Mouse (Mus musculus) limb, embryonic 15.5 days (tissue): ENCODE measurements around the gene Cntrob. TPM values are rescaled to one million over a fixed set of nuclear protein-coding genes. Genes with fewer than 3 reads are reported as not detected.

Source experiments
- ATAC-seq: fragments of 200-750 bp; cut with Nextera tagmentation; 2 replicates; pipeline ENCODE4 v1.8.0; 2017; ENCODE audit warnings: low read depth, moderate TSS enrichment; ENCODE audit not compliant: insufficient number of reproducible peaks, low FRiP score, low TSS enrichment
- H3K27ac ChIP-seq: fragments of 300-500 bp; sonication (generic); 2 replicates; pipeline ENCODE4 v1.5.1; 2015; ENCODE audit warnings: moderate library complexity, mild to moderate bottlenecking, inconsistent platforms
- H3K27me3 ChIP-seq: fragments of 300-500 bp; sonication (generic); 2 replicates; pipeline ENCODE4 v1.6.1; 2015; ENCODE audit warnings: inconsistent platforms
- H3K36me3 ChIP-seq: fragments of 300-500 bp; sonication (generic); 2 replicates; pipeline ENCODE4 v1.6.1; 2015; ENCODE audit warnings: inconsistent platforms
- H3K4me1 ChIP-seq: fragments of 300-500 bp; sonication (generic); 2 replicates; pipeline ENCODE4 v1.6.1; 2015; ENCODE audit warnings: inconsistent platforms
- H3K4me2 ChIP-seq: fragments of 300-500 bp; sonication (generic); 2 replicates; pipeline ENCODE4 v1.6.1; 2015; ENCODE audit warnings: mild to moderate bottlenecking, inconsistent platforms
- H3K4me3 ChIP-seq: fragments of 300-500 bp; sonication (generic); 2 replicates; pipeline ENCODE4 v1.5.1; 2015; ENCODE audit warnings: mild to moderate bottlenecking, inconsistent platforms
- H3K9ac ChIP-seq: fragments of 300-500 bp; sonication (generic); 2 replicates; pipeline ENCODE4 v1.6.1; 2015; ENCODE audit warnings: inconsistent platforms
- H3K9me3 ChIP-seq: fragments of 300-500 bp; sonication (generic); 2 replicates; pipeline ENCODE4 v1.6.1; 2016; ENCODE audit warnings: inconsistent platforms
- WGBS: fragments of 180-500 bp; shearing (Covaris S2); methylation state at CpG from one replicate; pipeline ENCODE4 v1.1.7; 2015; 5-methylcytosine and 5-hydroxymethylcytosine counted together
- polyA plus RNA-seq: library from polyadenylated mRNA; unstranded; fragments of >200 nt; fragmentation: Nextera tagmentation; extraction: Ambion mirVana; gene quantifications from 2 replicates; pipeline ENCODE4 v1.2.1, GENCODE M21; 2015

Gene Cntrob
- polyA plus RNA-seq, 1 experiment from 2014 or later = 20.6 TPM

GRCm38 (mm10) chr11:69366855-69367615, 43.5 kb upstream of the Cntrob start:
- H3K4me3 ChIP-seq = peak overlapping the region; percentile 81
- peak overlapping the region; percentile 98 for H3K9ac ChIP-seq
- H3K9me3 ChIP-seq = no peaks in the 10 kb centered on the region
- WGBS = under 1% methylated on average over 22 of the region's 22 CpGs
- no peak for ATAC-seq
- H3K36me3 ChIP-seq = peaks cover 23% of the 10 kb centered on the region
- H3K27me3 ChIP-seq = no peaks in the 10 kb centered on the region
- peak overlapping the region; percentile 87 for H3K4me2 ChIP-seq
- peaks cover 66% of the 10 kb centered on the region for H3K4me1 ChIP-seq
- peak overlapping the region; percentile 99 for H3K27ac ChIP-seq

GRCm38 (mm10) chr11:69366157-69366854, 42.7 kb upstream of the Cntrob start:
- H3K27ac ChIP-seq = peak overlapping the region; percentile 99
- peak; percentile 86 for ATAC-seq
- no peaks in the 10 kb centered on the region for H3K9me3 ChIP-seq
- peak overlapping the region; percentile 87 for H3K4me2 ChIP-seq
- H3K9ac ChIP-seq = peak overlapping the region; percentile 39; the same call in 1 of the 2 replicates
- 0% methylated on average over 26 of the region's 26 CpGs for WGBS
- H3K36me3 ChIP-seq = peaks cover 30% of the 10 kb centered on the region
- no peaks in the 10 kb centered on the region for H3K27me3 ChIP-seq
- H3K4me1 ChIP-seq = peaks cover 58% of the 10 kb centered on the region
- peak overlapping the region; percentile 81 for H3K4me3 ChIP-seq

GRCm38 (mm10) chr11:69365722-69366121, 42.1 kb upstream of the Cntrob start:
- Histone ChIP-seq H3K4me1 (peaks cover 52% of the 10 kb centered on the region), H3K27ac (peak overlapping the region; percentile 99), H3K9ac (peak overlapping the region; percentile 39; the same call in 1 of the 2 replicates), H3K9me3 (no peaks in the 10 kb centered on the region), H3K27me3 (no peaks in the 10 kb centered on the region), H3K36me3 (peaks cover 36% of the 10 kb centered on the region), H3K4me3 (peak overlapping the region; percentile 81), H3K4me2 (peak overlapping the region; percentile 87)
- no peak for ATAC-seq
- 12% methylated on average over 6 of the region's 6 CpGs for WGBS

- H3K9ac ChIP-seq = no peak overlapping the region
- peak; percentile 28; the same call in 1 of the 2 replicates for ATAC-seq
Observed at GRCm38 (mm10) chr11:69364910-69365309, 41.3 kb upstream of the Cntrob start.

GRCm38 (mm10) chr11:69364376-69364775, 40.8 kb upstream of the Cntrob start:
- Histone ChIP-seq H3K9ac (no peak overlapping the region), H3K36me3 (peaks cover 50% of the 10 kb centered on the region), H3K4me1 (peaks cover 49% of the 10 kb centered on the region), H3K27me3 (no peaks in the 10 kb centered on the region), H3K4me3 (0 out of 2 replicates have a peak overlapping the region, but pooled peaks have one; percentile 81), H3K27ac (peak overlapping the region; percentile 99), H3K4me2 (peak overlapping the region; percentile 14; the same call in 1 of the 2 replicates), H3K9me3 (no peaks in the 10 kb centered on the region)
- ATAC-seq = no peak
- 41% methylated on average over 8 of the region's 8 CpGs for WGBS

More at GRCm38 (mm10) chr11:69364910-69365309, 41.3 kb upstream of the Cntrob start:
- H3K36me3 ChIP-seq = peaks cover 44% of the 10 kb centered on the region
- H3K4me3 ChIP-seq = peak overlapping the region; percentile 81
- H3K4me2 ChIP-seq = peak overlapping the region; percentile 87
- no peaks in the 10 kb centered on the region for H3K27me3 ChIP-seq
- H3K4me1 ChIP-seq = peaks cover 49% of the 10 kb centered on the region
- peak overlapping the region; percentile 99 for H3K27ac ChIP-seq
- no peaks in the 10 kb centered on the region for H3K9me3 ChIP-seq
- under 1% methylated on average over 6 of the region's 6 CpGs for WGBS

- no peak for ATAC-seq
- Histone ChIP-seq H3K9me3 (no peaks in the 10 kb centered on the region), H3K27me3 (no peaks in the 10 kb centered on the region), H3K27ac (no peak overlapping the region), H3K4me2 (no peak overlapping the region), H3K9ac (no peak overlapping the region), H3K36me3 (peaks cover 69% of the 10 kb centered on the region), H3K4me3 (no peak overlapping the region), H3K4me1 (peaks cover 41% of the 10 kb centered on the region)
- WGBS = 29% methylated on average over 2 of the region's 2 CpGs
Observed at GRCm38 (mm10) chr11:69362479-69362878, 38.9 kb upstream of the Cntrob start.

GRCm38 (mm10) chr11:69362021-69362420, 38.4 kb upstream of the Cntrob start:
- Histone ChIP-seq H3K4me1 (peaks cover 37% of the 10 kb centered on the region), H3K36me3 (peaks cover 73% of the 10 kb centered on the region), H3K27me3 (no peaks in the 10 kb centered on the region), H3K9ac (no peak overlapping the region), H3K9me3 (no peaks in the 10 kb centered on the region), H3K4me3 (no peak overlapping the region), H3K4me2 (no peak overlapping the region), H3K27ac (no peak overlapping the region)
- ATAC-seq = no peak
- WGBS = 37% methylated on average over 7 of the region's 7 CpGs

GRCm38 (mm10) chr11:69357690-69358089, 34.1 kb upstream of the Cntrob start:
- WGBS = 83% methylated on average over 12 of the region's 12 CpGs
- Histone ChIP-seq H3K4me2 (no peak overlapping the region), H3K27me3 (no peaks in the 10 kb centered on the region), H3K9ac (no peak overlapping the region), H3K36me3 (peaks cover 100% of the 10 kb centered on the region), H3K9me3 (no peaks in the 10 kb centered on the region), H3K4me3 (no peak overlapping the region), H3K27ac (no peak overlapping the region), H3K4me1 (0 out of 2 replicates have a peak, but pooled peaks cover 3% of the 10 kb centered on the region)
- ATAC-seq = no peak

- 87% methylated on average over 5 of the region's 5 CpGs for whole genome bisulfite sequencing
- Histone ChIP-seq H3K9ac (no peak overlapping the region), H3K36me3 (peaks cover 100% of the 10 kb centered on the region), H3K4me1 (no peaks in the 10 kb centered on the region), H3K4me3 (no peak overlapping the region), H3K9me3 (no peaks in the 10 kb centered on the region), H3K4me2 (no peak overlapping the region), H3K27ac (no peak overlapping the region), H3K27me3 (no peaks in the 10 kb centered on the region)
- no peak for ATAC-seq
Observed at GRCm38 (mm10) chr11:69356544-69356943, 33.0 kb upstream of the Cntrob start.

GRCm38 (mm10) chr11:69346441-69346840, 22.9 kb upstream of the Cntrob start:
- Histone ChIP-seq H3K36me3 (peaks cover 86% of the 10 kb centered on the region), H3K9me3 (no peaks in the 10 kb centered on the region), H3K9ac (no peak overlapping the region), H3K4me3 (no peak overlapping the region), H3K4me1 (0 out of 2 replicates have a peak, but pooled peaks cover under 1% of the 10 kb centered on the region), H3K27ac (no peak overlapping the region), H3K27me3 (no peaks in the 10 kb centered on the region), H3K4me2 (no peak overlapping the region)
- WGBS = 92% methylated on average over 23 of the region's 26 CpGs
- ATAC-seq = no peak

- H3K27ac ChIP-seq = peak within 1 kb of the TSS; percentile 90
- WGBS = 1% methylated on average over 98 of the region's 99 CpGs
- H3K27me3 ChIP-seq = no peaks in the 10 kb centered on the region
- peaks cover 27% of the 10 kb centered on the region for H3K36me3 ChIP-seq
- H3K9me3 ChIP-seq = 0 out of 2 replicates have a peak, but pooled peaks cover 5% of the 10 kb centered on the region
- ATAC-seq = peak; percentile 73
- peak within 1 kb of the TSS; percentile 58 for H3K9ac ChIP-seq
- peak within 1 kb of the TSS; percentile 92 for H3K4me2 ChIP-seq
- peaks cover 19% of the 10 kb centered on the region for H3K4me1 ChIP-seq
- peak within 1 kb of the TSS; percentile 68 for H3K4me3 ChIP-seq
Observed at GRCm38 (mm10) chr11:69340161-69341131, 16.9 kb upstream of the Cntrob start, which contains the start of gene Rnf227. Gene Rnf227, plus strand, starts transcription at chr11:69340461.
